Mouse (Mus musculus): ENCODE results near the gene Zbtb20. TPM values are rescaled to one million over a fixed set of nuclear protein-coding genes. Genes with fewer than 3 reads are reported as not detected.

The Zbtb20 gene
- polyA plus RNA-seq, 1 experiment from 2014 or later = 53.9 TPM

DNA sequence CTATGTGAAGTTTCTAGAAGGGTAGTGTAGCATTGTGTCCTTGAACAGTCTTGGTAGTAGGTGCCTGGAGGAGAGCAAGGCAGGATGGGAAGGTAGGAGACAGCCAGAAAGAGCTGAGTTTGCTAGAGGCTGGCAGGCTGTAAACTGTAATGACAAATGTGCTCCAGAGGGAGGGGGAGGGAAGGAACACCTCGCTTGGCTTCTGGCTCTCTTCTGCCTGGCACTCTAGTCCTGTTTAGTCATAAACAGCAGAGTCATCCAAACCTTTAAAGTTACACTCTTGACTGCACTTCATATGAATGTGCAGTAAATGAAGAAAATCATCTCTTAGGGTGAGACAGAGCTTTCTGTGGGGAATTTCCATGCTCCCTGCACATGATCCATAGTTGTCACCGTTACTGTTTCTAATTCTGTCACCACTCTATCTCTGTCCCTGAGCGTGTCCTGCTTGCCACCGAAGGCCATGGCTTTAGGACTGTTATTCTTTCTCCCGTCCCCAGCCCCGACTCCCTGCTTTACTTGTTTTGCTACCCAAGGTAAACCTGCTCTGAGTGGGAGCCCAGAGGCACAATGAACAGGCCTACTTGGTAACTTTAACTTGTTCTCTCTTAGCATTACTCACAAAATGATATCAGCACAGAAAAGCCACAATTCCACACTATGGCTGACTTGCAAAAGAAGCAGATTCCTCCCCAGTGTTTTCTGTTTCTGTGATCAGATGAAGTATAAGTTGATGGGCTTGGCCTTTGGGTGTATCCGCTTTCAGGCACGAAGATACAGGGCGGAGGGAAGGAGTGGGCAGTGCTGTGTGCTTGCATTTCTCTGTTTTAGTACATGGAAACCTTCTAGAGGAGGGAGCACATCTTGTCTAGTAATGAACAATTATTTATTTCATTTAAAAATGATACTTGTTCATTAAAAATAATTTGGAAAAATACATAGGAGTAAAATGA is 427.8 kb downstream of the Zbtb20 start:
- ATAC-seq (ENCODE audit: low FRiP score) = no peak

DNA sequence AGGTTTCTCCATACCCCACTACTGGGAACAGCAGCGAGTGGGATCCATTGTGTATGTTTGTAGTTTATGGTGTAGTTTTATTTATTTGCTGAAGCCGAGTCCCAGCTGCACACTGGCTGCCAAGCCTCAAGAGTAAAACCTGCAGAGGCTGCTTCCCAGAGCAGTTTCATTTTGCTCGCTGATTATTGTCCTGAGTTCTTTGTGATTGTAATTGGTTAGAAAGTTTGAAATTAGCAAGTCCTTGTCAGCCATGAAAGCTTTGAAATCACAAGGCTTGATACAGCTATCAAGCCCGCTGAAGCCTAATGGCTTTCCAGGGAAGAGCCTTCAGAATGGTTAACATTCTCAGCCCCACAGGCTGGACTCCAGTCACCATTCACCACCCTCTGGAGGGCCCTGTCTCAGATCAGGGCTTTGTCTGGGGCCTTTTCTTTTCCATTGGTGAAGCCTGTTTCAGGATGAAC is 434.3 kb downstream of the Zbtb20 start:
- H3K9ac ChIP-seq (replicated peaks) = no peak overlapping the region
- 9% methylated on average over 4 of the region's 4 CpGs for WGBS
- H3K4me1 ChIP-seq = peaks cover 7% of the 10 kb centered on the region
- H3K4me3 ChIP-seq (replicated peaks) = no peak overlapping the region
- no peaks in the 10 kb centered on the region for H3K36me3 ChIP-seq
- H3K27me3 ChIP-seq (replicated peaks) = no peaks in the 10 kb centered on the region
- H3K4me2 ChIP-seq = no peak overlapping the region
- ATAC-seq (ENCODE audit: low FRiP score) = no peak
- H3K9me3 ChIP-seq (replicated peaks) = no peaks in the 10 kb centered on the region
- H3K27ac ChIP-seq (replicated peaks) = peak overlapping the region; percentile 60

More for the DNA sequence above, 427.8 kb downstream of the Zbtb20 start:
- H3K9ac ChIP-seq (replicated peaks) = no peak overlapping the region
- no peak overlapping the region for H3K4me2 ChIP-seq
- H3K4me1 ChIP-seq = no peaks in the 10 kb centered on the region
- no peaks in the 10 kb centered on the region for H3K27me3 ChIP-seq (replicated peaks)
- no peaks in the 10 kb centered on the region for H3K36me3 ChIP-seq
- H3K9me3 ChIP-seq (replicated peaks) = no peaks in the 10 kb centered on the region
- H3K27ac ChIP-seq (replicated peaks) = no peak overlapping the region
- H3K4me3 ChIP-seq (replicated peaks) = no peak overlapping the region
- WGBS = 55% methylated on average over 9 of the region's 9 CpGs

DNA sequence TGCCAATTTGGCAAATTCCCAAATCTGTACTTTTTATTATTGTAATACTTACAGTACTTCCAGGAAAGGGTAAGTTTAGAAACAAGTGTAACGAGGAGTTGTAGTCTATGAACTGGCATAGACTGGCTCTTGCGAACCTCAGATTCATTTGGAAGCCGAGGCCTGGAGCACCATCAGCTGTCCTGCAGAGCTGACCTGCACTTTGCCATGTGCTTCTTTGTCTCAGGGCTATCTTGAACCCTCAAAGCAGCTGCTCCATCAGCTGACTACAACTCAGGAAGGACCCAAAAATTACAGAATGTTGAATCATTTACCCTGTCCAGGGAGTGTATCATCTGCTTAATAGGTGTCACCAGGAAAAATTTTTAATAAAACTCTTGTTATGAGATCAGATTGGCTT is 448.3 kb downstream of the Zbtb20 start:
- no peak for ATAC-seq (ENCODE audit: low FRiP score)
- 82% methylated on average over 3 of the region's 3 CpGs for WGBS
- no peaks in the 10 kb centered on the region for H3K27me3 ChIP-seq (replicated peaks)
- no peak overlapping the region for H3K4me3 ChIP-seq (replicated peaks)
- H3K4me1 ChIP-seq = no peaks in the 10 kb centered on the region
- H3K27ac ChIP-seq (replicated peaks) = no peak overlapping the region
- H3K9me3 ChIP-seq (replicated peaks) = no peaks in the 10 kb centered on the region
- no peak overlapping the region for H3K9ac ChIP-seq (replicated peaks)
- no peaks in the 10 kb centered on the region for H3K36me3 ChIP-seq
- H3K4me2 ChIP-seq = no peak overlapping the region

DNA sequence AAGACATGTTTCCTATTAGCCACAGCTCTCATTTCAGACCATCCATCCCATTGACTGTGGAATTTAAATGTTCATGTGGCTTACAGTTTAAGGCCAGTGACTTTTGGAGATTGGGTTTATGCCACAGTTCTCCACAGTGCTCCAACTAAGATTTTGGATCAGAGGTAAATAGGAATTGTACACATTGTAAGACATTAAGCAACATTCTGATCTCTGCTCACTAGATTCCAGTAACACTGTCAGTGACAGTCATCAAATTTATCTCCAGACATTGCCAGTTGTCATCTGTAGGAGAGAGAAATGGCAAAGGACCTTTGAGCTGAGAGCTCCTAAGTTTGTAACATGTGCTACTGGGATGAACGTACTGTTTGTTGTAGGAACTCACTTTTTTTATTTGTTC is 452.5 kb downstream of the Zbtb20 start:
- Histone ChIP-seq H3K27ac (replicated peaks) (no peak overlapping the region), H3K27me3 (replicated peaks) (no peaks in the 10 kb centered on the region), H3K4me2 (no peak overlapping the region), H3K9me3 (replicated peaks) (no peaks in the 10 kb centered on the region), H3K4me3 (replicated peaks) (no peak overlapping the region), H3K9ac (replicated peaks) (no peak overlapping the region), H3K4me1 (no peaks in the 10 kb centered on the region), H3K36me3 (no peaks in the 10 kb centered on the region)
- no peak for ATAC-seq (ENCODE audit: low FRiP score)
- 79% methylated on average over 1 of the region's 1 CpGs for WGBS

DNA sequence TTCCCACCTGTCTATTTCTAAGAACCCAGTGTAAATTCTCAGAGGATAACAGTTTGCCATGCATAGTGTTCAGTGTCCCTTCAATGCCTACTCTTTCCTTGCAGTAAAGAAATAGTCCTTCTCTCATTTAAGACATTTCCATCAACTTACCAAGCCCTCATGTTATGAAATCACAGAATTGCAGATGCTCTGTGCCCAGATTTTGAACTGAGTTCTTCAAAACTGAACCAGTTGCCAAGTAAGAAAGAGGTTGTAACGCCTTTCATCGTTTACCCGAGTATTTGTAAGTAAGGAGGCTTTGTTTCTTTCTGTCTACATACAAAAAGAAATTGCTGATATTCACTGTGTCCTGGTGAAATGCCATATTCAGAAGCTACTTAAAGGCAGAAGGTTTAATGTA is 454.5 kb downstream of the Zbtb20 start:
- Histone ChIP-seq H3K27ac (replicated peaks) (no peak overlapping the region), H3K9me3 (replicated peaks) (no peaks in the 10 kb centered on the region), H3K4me3 (replicated peaks) (no peak overlapping the region), H3K9ac (replicated peaks) (no peak overlapping the region), H3K4me2 (no peak overlapping the region), H3K4me1 (0 out of 2 replicates have a peak, but pooled peaks cover 3% of the 10 kb centered on the region), H3K36me3 (no peaks in the 10 kb centered on the region), H3K27me3 (replicated peaks) (no peaks in the 10 kb centered on the region)
- no peak for ATAC-seq (ENCODE audit: low FRiP score)
- 90% methylated on average over 3 of the region's 3 CpGs for WGBS

DNA sequence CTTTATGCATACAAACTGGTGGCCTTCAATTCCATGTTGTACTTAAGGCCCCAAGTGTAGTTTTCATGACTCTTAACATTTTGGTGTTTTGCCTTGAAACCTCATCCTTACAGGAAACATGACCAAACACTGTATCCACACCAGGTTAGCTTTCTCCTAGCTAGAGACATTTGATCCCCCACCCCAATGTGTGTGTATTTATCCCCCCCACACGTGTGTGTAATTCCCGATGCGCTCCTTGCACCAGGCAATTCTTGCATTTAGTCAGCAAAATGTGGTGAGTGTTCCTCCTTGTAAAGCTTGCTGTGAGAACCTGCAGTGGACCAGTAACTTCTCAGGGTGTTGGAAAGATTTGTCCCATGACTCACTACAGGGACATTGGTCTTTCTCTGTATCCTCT is 455.8 kb downstream of the Zbtb20 start:
- WGBS = 91% methylated on average over 3 of the region's 3 CpGs
- Histone ChIP-seq H3K27ac (replicated peaks) (no peak overlapping the region), H3K9me3 (replicated peaks) (no peaks in the 10 kb centered on the region), H3K4me1 (0 out of 2 replicates have a peak, but pooled peaks cover 3% of the 10 kb centered on the region), H3K4me3 (replicated peaks) (no peak overlapping the region), H3K4me2 (no peak overlapping the region), H3K9ac (replicated peaks) (no peak overlapping the region), H3K27me3 (replicated peaks) (no peaks in the 10 kb centered on the region), H3K36me3 (no peaks in the 10 kb centered on the region)
- ATAC-seq (ENCODE audit: low FRiP score) = no peak

DNA sequence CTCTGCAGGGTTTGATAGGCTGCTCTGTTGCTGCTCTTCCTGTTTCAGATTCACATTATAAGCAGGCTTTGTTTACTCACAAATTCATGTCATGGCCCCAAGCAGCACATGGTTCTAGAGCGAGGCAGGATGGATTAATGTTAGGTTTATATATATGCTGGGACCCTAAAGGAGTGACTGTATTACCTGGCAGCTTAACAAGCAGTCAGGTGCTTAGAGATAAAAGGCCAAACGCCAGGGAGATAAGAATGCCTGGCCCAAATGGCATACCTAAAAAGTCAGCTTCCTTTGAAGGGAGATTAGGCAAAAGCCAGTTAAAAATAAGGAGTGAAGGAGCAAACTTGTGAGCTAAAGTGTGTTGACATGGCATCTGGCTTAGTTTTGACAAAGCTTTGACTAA is 457.1 kb downstream of the Zbtb20 start:
- ATAC-seq (ENCODE audit: low FRiP score) = no peak

DNA sequence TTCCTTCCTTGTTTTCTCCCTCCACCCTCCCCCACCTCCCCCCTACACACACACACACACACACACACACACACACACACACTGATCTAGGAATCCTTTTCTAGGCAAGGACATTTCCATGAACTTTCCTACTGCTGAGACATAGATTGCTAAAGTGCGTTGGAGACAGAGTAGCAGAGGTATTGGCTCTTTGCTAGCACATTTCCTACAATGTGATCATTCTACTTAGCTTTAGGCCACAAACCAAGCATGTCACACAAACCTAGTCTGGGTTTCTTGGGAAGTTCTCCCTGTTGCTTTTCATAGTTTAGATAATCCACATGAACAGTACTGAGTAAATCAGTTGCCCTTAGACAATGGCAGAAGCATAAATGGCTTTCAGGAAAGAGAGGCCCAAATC is 457.6 kb downstream of the Zbtb20 start:
- no peaks in the 10 kb centered on the region for H3K9me3 ChIP-seq (replicated peaks)
- no peak overlapping the region for H3K4me2 ChIP-seq
- no peak overlapping the region for H3K9ac ChIP-seq (replicated peaks)
- 0 out of 2 replicates have a peak, but pooled peaks cover 3% of the 10 kb centered on the region for H3K4me1 ChIP-seq
- no peaks in the 10 kb centered on the region for H3K27me3 ChIP-seq (replicated peaks)
- no peak for ATAC-seq (ENCODE audit: low FRiP score)
- 67% methylated on average over 1 of the region's 1 CpGs for WGBS
- no peak overlapping the region for H3K27ac ChIP-seq (replicated peaks)
- H3K4me3 ChIP-seq (replicated peaks) = no peak overlapping the region
- H3K36me3 ChIP-seq = no peaks in the 10 kb centered on the region

More for the DNA sequence above, 457.1 kb downstream of the Zbtb20 start:
- Histone ChIP-seq H3K4me3 (replicated peaks) (no peak overlapping the region), H3K9me3 (replicated peaks) (no peaks in the 10 kb centered on the region), H3K27ac (replicated peaks) (no peak overlapping the region), H3K27me3 (replicated peaks) (no peaks in the 10 kb centered on the region), H3K4me1 (0 out of 2 replicates have a peak, but pooled peaks cover 3% of the 10 kb centered on the region), H3K36me3 (no peaks in the 10 kb centered on the region), H3K4me2 (no peak overlapping the region), H3K9ac (replicated peaks) (no peak overlapping the region)
- 73% methylated on average over 2 of the region's 2 CpGs for WGBS

DNA sequence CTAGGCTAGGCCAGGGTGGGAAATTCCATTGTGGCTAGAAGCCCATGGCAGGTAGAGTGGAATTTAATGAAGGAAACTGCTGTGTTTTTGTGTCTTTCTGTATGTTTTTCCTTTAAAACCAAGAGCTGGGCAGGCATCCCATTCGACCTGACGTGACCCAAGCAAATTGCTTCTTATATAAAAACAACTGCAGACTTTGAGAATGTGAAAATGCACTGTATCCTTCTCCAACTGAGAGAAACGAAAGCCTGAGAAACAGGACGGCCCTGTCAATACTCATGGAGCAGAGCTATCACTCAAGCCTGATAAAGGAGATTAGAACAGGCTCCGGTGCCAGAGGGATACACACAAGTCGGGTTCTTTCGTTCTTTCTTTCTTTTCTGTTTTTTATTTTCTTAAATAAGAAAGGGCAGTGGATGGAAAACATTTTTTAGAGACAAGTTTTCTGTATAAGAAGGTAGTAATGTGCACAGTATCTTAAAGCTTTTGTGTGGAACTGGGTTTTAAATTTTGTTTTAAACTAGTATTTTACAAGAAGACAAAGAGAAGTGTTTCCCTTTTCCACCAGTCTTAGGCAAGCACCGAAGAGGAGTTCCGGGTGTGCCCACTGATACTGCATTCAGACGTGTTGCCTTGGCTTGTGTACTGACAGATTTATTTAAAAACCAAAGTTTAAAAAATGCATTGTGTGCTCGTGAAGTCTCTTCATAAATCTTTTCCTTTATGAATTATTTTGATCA is 458.9 kb downstream of the Zbtb20 start:
- 32% methylated on average over 11 of the region's 11 CpGs for WGBS
- H3K27ac ChIP-seq (replicated peaks) = peak overlapping the region; percentile 9; the same call in 1 of the 2 replicates
- no peaks in the 10 kb centered on the region for H3K9me3 ChIP-seq (replicated peaks)
- H3K27me3 ChIP-seq (replicated peaks) = no peaks in the 10 kb centered on the region
- H3K4me2 ChIP-seq = 0 out of 2 replicates have a peak overlapping the region, but pooled peaks have one; percentile 6
- 0 out of 2 replicates have a peak, but pooled peaks cover 3% of the 10 kb centered on the region for H3K4me1 ChIP-seq
- no peak overlapping the region for H3K4me3 ChIP-seq (replicated peaks)
- no peaks in the 10 kb centered on the region for H3K36me3 ChIP-seq
- no peak for ATAC-seq (ENCODE audit: low FRiP score)
- H3K9ac ChIP-seq (replicated peaks) = no peak overlapping the region

DNA sequence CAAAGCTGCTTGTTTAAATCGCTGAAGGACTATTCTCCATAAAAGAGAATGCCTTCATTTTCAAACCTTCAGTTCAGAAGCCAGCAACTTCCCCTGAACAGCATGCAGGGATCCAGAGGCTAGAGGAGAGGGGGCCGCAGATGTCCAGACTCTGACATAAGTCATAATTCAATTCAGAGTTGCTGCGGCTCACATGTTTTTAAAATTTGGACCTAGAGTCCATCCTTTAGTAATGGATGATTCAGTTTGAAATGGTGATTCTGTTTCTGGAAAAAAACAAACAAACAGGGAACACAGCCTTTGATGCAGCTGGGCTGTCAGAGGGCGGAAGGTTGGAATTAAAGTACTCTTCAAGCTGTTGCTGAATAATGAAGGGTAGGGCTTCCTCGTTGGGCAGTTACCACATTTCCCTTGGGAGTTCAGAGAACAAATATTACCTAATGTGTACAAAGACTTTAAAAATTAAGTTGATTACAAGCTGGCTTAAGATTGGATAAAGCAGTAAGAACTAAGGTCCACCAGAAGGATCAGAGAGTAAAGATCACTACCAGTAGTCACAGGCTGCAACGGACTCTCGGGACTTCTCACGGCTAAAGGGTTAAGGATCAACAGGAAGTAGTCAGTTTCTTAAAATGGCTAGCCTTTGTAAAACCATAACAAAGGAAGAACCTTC is 459.6 kb downstream of the Zbtb20 start:
- H3K4me2 ChIP-seq = 0 out of 2 replicates have a peak overlapping the region, but pooled peaks have one; percentile 3
- 63% methylated on average over 8 of the region's 8 CpGs for WGBS

DNA sequence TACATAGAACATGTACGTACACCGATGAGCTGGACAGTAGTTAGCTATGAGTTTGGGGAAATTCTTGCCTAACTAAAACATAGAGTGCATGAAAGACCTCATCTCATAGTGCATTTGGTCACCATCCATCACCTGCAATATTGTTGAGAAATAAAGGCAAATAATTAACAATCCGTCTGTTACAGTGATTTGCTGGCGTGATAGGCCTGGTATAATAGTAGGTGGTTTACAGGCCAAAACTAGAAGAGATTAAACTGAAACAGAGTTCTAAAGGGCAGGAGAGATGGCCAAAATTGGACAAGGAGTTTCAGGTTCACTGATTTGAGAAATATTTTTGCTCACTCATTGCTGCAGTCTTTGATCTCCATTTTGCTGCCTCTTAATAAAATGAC is 460.1 kb downstream of the Zbtb20 start:
- no peaks in the 10 kb centered on the region for H3K36me3 ChIP-seq
- no peak for ATAC-seq (ENCODE audit: low FRiP score)
- no peak overlapping the region for H3K4me2 ChIP-seq
- 0 out of 2 replicates have a peak, but pooled peaks cover 3% of the 10 kb centered on the region for H3K4me1 ChIP-seq
- H3K27me3 ChIP-seq (replicated peaks) = no peaks in the 10 kb centered on the region
- no peak overlapping the region for H3K9ac ChIP-seq (replicated peaks)
- no peaks in the 10 kb centered on the region for H3K9me3 ChIP-seq (replicated peaks)
- no peak overlapping the region for H3K27ac ChIP-seq (replicated peaks)
- 92% methylated on average over 4 of the region's 4 CpGs for WGBS
- H3K4me3 ChIP-seq (replicated peaks) = no peak overlapping the region

More for the DNA sequence above, 459.6 kb downstream of the Zbtb20 start:
- ATAC-seq (ENCODE audit: low FRiP score) = no peak
- Histone ChIP-seq H3K4me1 (0 out of 2 replicates have a peak, but pooled peaks cover 3% of the 10 kb centered on the region), H3K36me3 (no peaks in the 10 kb centered on the region), H3K9ac (replicated peaks) (no peak overlapping the region), H3K4me3 (replicated peaks) (no peak overlapping the region), H3K9me3 (replicated peaks) (no peaks in the 10 kb centered on the region), H3K27me3 (replicated peaks) (no peaks in the 10 kb centered on the region), H3K27ac (replicated peaks) (0 out of 2 replicates have a peak overlapping the region, but pooled peaks have one; percentile 9)

Data from neural tube, embryonic 15.5 days (tissue).